Mouse (Mus musculus) cerebellum, adult 11-12 months (tissue): ENCODE results near the gene Ggt7.
"Not testable (repeated sequence)": the region's sequence is repeated elsewhere in the genome, so short reads cannot be mapped to it uniquely, and the experiment has no call there.

Experiments
- DNase-seq: peaks from one replicate; pipeline ENCODE4 v3.0.0; 2022

Gene Ggt7

GRCm38 (mm10) chr2:155507721-155508470 is 10.1 kb downstream of the Ggt7 start:
- DNase-seq = no peak

- DNase-seq = no peak
Observed at GRCm38 (mm10) chr2:155505811-155506210, 12.2 kb downstream of the Ggt7 start.

GRCm38 (mm10) chr2:155504440-155505355 is 13.3 kb downstream of the Ggt7 start:
- peak; percentile 68 for DNase-seq

- DNase-seq = no peak
Observed at GRCm38 (mm10) chr2:155502596-155502995, 15.4 kb downstream of the Ggt7 start.

DNA sequence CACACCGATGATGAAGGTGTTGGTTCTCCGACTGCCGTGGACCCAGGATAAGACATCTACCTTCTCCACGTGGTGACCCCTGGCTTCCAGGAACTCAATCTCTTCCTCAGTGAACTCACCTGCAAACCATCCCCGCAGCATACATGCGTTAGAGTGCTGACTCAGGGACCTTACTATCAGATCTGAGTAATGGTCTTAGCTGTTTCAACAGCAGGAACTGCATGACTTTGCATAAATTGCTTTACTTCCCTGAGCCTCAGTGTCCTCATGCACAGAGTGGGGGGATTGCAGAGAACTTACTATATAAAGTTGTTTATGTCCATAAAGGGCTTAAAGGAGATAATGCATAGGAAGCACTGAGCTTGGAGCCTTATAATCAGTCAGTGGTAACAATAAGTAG is 27.0 kb downstream of the Ggt7 start:
- no peak for DNase-seq

DNA sequence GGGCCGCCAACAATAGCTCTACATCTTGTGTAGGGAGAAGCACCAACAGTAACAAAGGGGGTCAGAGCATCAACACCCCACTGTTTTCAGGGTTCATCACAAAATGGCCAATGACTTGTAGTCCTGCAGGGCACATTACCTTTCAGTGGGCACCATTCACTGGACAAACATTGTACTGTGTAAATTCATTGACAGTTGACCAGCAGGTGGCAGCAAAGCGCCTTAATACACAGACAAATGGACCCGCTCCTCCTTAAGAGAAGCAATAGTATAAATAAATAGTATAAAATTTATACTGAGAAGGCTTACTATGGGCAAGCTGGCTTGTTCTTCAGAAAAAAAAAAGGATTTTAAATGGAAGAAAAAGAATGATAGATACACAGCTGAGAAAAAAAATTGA is 36.0 kb downstream of the Ggt7 start:
- DNase-seq = no peak

GRCm38 (mm10) chr2:155473570-155474088 is 44.4 kb downstream of the Ggt7 start, which contains the start of gene Ncoa6:
Ncoa6 (minus strand) TSS chr2:155473894.
- DNase-seq = peak; percentile 69

DNA sequence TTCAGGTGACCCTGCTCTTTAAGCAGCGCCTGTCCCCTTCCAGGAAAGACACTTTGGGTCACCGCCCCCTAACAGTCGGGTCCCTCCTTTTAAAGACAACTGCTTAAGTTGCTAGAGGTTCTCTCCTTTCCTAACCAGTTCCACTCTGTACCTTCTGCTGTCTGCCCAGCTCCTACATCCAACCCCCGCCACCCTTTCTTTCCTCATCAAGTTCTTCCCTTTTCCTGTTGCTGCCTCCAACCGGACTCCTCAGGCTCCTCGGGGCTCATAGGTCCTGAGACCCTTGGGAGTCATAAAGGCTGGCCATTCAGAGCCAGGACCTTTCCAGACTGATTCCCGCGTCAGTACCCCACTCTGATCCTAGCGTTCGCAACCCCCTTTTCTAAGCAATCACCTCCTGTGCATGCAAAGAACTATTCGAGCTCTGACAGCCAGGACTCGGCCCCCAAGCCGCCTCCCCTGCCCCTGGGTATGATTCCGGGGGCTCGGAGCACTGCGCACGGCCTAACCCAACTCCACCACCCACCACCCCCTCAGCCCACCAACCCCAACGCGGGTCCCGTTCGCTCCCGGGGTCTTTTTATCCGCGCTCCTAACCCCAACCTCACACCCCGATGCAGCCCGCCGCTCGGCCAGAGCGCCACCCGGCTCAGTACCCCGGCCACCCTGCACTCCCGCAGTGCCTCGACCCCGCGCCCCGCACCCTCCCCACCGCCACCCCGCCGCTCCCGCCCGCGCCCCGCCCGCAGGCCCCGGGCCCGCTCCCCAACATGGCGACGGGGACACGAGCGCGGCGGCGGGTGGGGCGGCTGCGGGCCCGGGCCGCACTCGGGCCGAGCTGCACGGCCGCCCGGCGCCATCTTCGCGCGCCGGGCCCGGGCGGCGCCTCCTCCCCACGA is 45.1 kb downstream of the Ggt7 start:
- peak; percentile 46 for DNase-seq

DNA sequence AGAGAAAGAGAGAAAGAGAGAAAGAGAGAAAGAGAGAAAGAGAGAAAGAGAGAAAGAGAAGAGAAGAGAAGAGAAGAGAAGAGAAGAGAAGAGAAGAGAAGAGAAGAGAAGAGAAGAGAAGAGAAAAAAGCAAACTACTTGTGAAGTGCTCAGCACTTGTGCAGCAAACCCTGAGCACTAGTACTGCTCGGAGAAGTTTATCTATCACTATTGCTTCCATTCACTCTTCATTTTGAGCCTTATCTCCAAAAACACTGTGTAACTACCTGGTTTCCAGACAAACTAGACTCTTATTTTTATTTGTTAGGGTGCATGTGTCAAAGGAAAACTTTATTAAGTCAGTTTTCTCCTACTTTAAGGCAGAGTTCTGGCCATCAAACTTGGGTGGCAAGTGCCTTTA is 51.2 kb downstream of the Ggt7 start:
- no peak for DNase-seq

DNA sequence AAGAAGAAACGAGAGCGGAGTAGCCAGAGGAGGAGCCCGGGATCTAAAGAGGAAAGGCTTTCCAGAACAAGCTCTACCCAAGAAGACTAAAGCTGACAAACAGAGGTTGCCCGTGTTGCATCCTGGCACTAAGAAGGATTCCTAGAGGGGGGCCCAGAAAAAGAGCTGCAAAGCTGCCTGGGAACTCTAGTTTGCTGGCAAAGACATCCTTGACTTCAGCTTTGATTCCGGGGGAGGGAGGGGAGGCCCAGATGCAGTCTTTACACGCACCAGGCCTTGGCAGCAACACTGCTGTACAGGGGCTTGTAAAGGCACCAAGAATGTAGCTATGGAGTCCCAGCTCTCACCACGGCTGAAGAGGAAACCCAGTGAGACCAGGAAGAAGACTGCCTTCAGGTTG is 64.4 kb downstream of the Ggt7 start:
- DNase-seq = no peak

DNA sequence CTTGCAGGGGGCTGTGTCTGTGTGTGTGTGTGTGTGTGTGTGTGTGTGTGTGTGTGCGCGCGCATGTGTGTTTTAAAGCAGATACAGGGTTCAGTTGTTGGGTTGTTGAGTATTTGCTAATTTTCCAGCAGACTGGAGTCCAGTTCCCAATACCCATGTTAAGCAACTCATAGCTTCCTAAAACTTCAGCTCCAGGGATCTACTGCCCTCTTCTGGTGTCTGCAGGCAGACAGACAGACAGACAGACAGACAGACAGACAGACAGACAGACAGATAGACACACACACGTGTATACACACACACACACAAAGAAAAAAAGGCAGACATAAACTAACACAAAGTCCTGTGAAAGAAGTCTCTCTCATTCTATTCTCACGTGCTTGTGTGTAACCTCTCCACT is 66.8 kb downstream of the Ggt7 start:
- DNase-seq = no peak

- DNase-seq = not testable (repeated sequence)
Observed at GRCm38 (mm10) chr2:155447906-155448305, 70.1 kb downstream of the Ggt7 start.

- DNase-seq = no peak
Observed at GRCm38 (mm10) chr2:155443446-155443845, 74.6 kb downstream of the Ggt7 start.

GRCm38 (mm10) chr2:155442916-155443315 is 75.1 kb downstream of the Ggt7 start:
- DNase-seq = no peak
